Mouse (Mus musculus): Measurements from ENCODE around the gene Zc3h18. TPM values are rescaled to one million over a fixed set of nuclear protein-coding genes. Genes with fewer than 3 reads are reported as not detected.

Zc3h18 gene
- polyA plus RNA-seq, 1 experiment from 2014 or later, result 45.8 TPM

DNA sequence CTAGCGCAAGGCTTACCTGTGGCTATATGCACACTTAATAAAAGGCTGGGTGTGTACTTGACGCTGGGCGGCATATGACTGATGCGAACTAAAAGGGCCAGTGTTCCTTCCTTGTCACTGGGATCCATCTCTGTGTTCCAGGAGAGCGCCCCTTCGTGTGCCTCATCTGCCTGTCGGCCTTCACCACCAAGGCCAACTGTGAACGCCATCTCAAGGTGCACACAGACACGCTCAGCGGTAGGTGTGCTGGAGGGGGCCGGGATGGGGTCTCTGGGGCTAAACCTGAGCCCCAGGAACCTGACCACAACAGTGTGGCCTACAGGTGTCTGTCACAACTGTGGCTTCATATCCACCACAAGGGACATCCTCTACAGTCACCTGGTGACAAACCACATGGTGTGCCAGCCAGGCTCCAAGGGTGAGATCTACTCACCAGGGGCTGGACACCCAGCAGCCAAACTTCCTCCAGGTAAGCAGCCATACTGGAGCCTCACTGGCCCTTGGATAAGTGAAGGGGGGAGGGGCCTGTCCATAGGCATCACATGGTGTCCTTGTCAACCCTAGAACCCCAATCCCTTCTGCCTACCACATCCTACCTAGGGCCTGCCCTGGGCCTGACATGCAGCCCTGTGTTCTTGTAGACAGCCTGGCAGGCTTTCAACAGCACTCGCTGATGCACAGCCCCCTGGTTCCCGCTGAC is 41.5 kb upstream of the Zc3h18 start:
- Histone ChIP-seq H3K4me1 (ENCODE audit: control insufficient read depth, insufficient read depth, low read length) (peaks cover 9% of the 10 kb centered on the region), H3K4me3 (ENCODE audit: low read depth, low read length) (no peak overlapping the region), H3K4me2 (ENCODE audit: low read depth, severe bottlenecking) (no peak overlapping the region), H3K9me3 (ENCODE audit: control insufficient read depth, low read length) (no peaks in the 10 kb centered on the region), H3K27ac (replicated peaks; ENCODE audit: low read depth, low read length) (no peak overlapping the region), H3K36me3 (ENCODE audit: control insufficient read depth, insufficient read depth, low read length) (peaks cover 31% of the 10 kb centered on the region), H3K27me3 (ENCODE audit: control insufficient read depth, insufficient read depth, low read length) (peaks cover 39% of the 10 kb centered on the region), H3K9ac (ENCODE audit: low read length) (no peak overlapping the region)
- WGBS, result 86% methylated on average over 13 of the region's 13 CpGs
- ATAC-seq (ENCODE audit: insufficient number of reproducible peaks, low FRiP score, low TSS enrichment, low read depth) (0 out of 2 replicates have a peak, but pooled peaks have one; percentile 5), DNase-seq (ENCODE audit: low spot score) (no peak)

DNA sequence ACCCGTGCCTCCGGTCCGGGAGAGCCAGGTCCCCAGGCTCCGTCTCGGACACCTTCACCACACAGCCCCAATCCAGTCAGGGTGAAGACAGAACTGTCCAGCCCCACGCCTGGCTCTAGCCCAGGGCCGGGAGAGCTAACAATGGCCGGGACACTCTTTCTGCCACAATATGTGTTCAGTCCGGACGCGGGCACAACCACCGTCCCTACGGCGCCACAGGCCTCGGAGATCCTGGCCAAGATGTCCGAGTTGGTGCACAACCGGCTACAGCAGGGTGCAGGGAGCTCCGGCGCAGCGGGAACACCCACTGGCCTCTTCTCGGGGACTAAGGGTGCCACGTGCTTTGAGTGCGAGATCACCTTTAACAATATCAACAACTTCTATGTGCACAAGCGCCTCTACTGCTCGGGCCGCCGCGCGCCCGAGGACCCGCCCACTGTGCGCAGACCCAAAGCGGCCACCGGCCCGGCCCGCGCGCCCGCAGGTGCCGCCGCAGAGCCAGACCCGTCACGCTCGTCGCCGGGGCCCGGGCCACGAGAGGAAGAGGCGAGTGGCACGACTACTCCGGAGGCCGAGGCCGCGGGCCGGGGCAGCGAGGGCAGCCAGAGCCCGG is 40.7 kb upstream of the Zc3h18 start:
- DNase-seq (ENCODE audit: low spot score) (peak; percentile 41), ATAC-seq (ENCODE audit: insufficient number of reproducible peaks, low FRiP score, low TSS enrichment, low read depth) (peak; percentile 22; the same call in 1 of the 2 replicates)
- WGBS, result 12% methylated on average over 56 of the region's 57 CpGs
- H3K4me3 ChIP-seq (ENCODE audit: low read depth, low read length), result peak overlapping the region; percentile 58
- H3K9me3 ChIP-seq (ENCODE audit: control insufficient read depth, low read length), result no peaks in the 10 kb centered on the region
- H3K4me1 ChIP-seq (ENCODE audit: control insufficient read depth, insufficient read depth, low read length), result peaks cover 9% of the 10 kb centered on the region
- peak overlapping the region; percentile 86 for H3K4me2 ChIP-seq (ENCODE audit: low read depth, severe bottlenecking)
- H3K27me3 ChIP-seq (ENCODE audit: control insufficient read depth, insufficient read depth, low read length), result peaks cover 39% of the 10 kb centered on the region
- peaks cover 29% of the 10 kb centered on the region for H3K36me3 ChIP-seq (ENCODE audit: control insufficient read depth, insufficient read depth, low read length)
- no peak overlapping the region for H3K27ac ChIP-seq (replicated peaks; ENCODE audit: low read depth, low read length)
- H3K9ac ChIP-seq (ENCODE audit: low read length), result peak overlapping the region; percentile 38

DNA sequence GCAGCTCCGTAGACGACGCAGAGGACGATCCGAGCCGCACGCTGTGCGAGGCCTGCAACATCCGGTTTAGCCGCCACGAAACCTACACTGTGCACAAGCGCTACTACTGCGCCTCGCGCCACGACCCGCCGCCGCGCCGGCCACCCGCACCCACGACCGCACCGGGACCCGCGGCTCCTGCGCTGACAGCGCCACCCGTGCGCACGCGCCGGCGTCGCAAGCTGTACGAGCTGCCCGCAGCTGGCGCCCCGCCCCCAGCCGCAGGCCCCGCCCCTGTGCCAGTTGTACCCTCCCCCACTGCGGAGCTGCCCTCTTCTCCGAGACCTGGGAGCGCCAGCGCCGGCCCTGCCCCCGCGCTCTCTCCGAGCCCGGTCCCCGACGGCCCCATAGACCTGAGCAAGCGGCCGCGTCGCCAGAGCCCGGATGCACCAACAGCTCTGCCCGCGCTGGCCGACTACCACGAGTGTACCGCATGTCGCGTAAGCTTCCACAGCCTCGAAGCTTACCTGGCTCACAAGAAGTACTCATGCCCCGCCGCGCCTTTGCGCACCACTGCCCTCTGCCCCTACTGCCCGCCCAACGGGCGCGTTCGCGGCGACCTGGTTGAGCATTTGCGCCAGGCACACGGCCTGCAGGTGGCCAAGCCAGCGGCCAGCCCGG is 40.0 kb upstream of the Zc3h18 start:
- ATAC-seq (ENCODE audit: insufficient number of reproducible peaks, low FRiP score, low TSS enrichment, low read depth), result peak; percentile 61

DNA sequence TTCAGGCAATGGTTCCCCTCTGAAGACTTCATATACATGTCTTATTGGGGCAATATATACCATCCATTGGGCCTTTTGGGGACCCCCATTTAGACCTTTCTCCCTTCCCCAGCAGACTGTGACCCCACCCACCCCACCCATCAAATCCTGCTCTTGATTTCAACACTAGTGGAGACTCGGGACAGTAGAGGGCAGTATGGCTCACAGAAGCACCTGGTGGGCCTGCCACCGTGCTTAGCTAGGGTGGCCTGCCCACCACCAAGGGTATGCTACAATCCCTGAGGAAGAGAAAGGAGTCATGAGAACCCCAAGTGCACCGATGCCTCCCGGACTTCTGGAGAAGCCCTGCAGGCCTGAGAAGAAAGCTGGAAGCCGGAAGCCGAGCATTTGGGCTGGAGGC is 37.6 kb upstream of the Zc3h18 start:
- peaks cover 57% of the 10 kb centered on the region for H3K27me3 ChIP-seq (ENCODE audit: control insufficient read depth, insufficient read depth, low read length)
- H3K4me3 ChIP-seq (ENCODE audit: low read depth, low read length), result no peak overlapping the region
- no peaks in the 10 kb centered on the region for H3K9me3 ChIP-seq (ENCODE audit: control insufficient read depth, low read length)
- ATAC-seq (ENCODE audit: insufficient number of reproducible peaks, low FRiP score, low TSS enrichment, low read depth), result no peak
- DNase-seq (ENCODE audit: low spot score), result no peak
- WGBS, result 47% methylated on average over 6 of the region's 6 CpGs
- H3K9ac ChIP-seq (ENCODE audit: low read length), result no peak overlapping the region
- peaks cover 13% of the 10 kb centered on the region for H3K4me1 ChIP-seq (ENCODE audit: control insufficient read depth, insufficient read depth, low read length)
- H3K36me3 ChIP-seq (ENCODE audit: control insufficient read depth, insufficient read depth, low read length), result peaks cover 29% of the 10 kb centered on the region
- no peak overlapping the region for H3K4me2 ChIP-seq (ENCODE audit: low read depth, severe bottlenecking)
- no peak overlapping the region for H3K27ac ChIP-seq (replicated peaks; ENCODE audit: low read depth, low read length)

More for the DNA sequence above, 40.0 kb upstream of the Zc3h18 start:
- peak; percentile 80 for DNase-seq (ENCODE audit: low spot score)
- Histone ChIP-seq H3K9me3 (ENCODE audit: control insufficient read depth, low read length) (no peaks in the 10 kb centered on the region), H3K4me1 (ENCODE audit: control insufficient read depth, insufficient read depth, low read length) (peaks cover 9% of the 10 kb centered on the region), H3K9ac (ENCODE audit: low read length) (peak overlapping the region; percentile 38; the same call in 1 of the 2 replicates), H3K4me2 (ENCODE audit: low read depth, severe bottlenecking) (peak overlapping the region; percentile 86), H3K36me3 (ENCODE audit: control insufficient read depth, insufficient read depth, low read length) (peaks cover 29% of the 10 kb centered on the region), H3K27me3 (ENCODE audit: control insufficient read depth, insufficient read depth, low read length) (peaks cover 39% of the 10 kb centered on the region), H3K27ac (replicated peaks; ENCODE audit: low read depth, low read length) (no peak overlapping the region), H3K4me3 (ENCODE audit: low read depth, low read length) (peak overlapping the region; percentile 58)
- WGBS, result 4% methylated on average over 50 of the region's 81 CpGs

DNA sequence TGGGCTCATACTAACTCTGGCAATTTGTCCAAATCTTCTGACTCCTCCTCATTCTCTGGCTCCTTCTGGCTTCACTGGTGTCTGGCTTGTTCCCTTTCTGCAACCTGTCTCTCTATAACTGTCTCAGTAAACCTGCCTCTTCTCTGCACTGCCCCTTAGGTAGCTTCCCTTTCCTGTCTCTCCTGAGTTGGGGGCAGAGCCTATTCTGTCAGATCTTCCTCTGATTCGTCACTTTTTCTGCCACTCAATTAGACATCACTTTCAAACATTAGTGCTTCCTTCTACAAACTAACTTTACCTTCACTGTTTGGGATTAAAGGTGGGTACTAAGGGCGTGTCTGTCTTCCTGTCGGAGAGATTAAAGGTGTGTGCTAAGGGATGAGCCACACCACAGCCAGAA is 35.6 kb upstream of the Zc3h18 start:
- Histone ChIP-seq H3K4me1 (ENCODE audit: control insufficient read depth, insufficient read depth, low read length) (peaks cover 16% of the 10 kb centered on the region), H3K27me3 (ENCODE audit: control insufficient read depth, insufficient read depth, low read length) (peaks cover 48% of the 10 kb centered on the region)
- no peak for DNase-seq (ENCODE audit: low spot score)

DNA sequence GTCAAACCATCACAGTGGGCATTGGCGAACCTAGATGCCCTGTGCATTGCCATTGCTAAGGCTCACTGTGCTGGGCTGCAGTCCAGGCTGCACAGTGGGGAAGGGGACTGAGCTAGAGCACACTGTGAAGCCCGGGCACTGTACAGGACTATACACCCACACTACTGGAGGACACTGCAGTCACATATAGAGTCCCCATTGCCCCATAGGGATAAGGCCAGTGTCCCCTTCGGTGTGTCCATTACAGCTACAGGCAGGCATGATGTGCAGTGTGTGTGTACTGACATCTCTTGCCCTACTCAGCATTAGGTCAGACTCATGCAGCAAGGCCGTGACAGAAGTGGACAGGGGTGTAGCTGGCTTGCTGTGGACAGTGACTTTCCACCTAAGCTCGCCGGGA is 34.6 kb upstream of the Zc3h18 start:
- ATAC-seq (ENCODE audit: insufficient number of reproducible peaks, low FRiP score, low TSS enrichment, low read depth) (no peak), DNase-seq (ENCODE audit: low spot score) (no peak)
- Histone ChIP-seq H3K4me1 (ENCODE audit: control insufficient read depth, insufficient read depth, low read length) (peaks cover 7% of the 10 kb centered on the region), H3K9ac (ENCODE audit: low read length) (no peak overlapping the region), H3K4me2 (ENCODE audit: low read depth, severe bottlenecking) (no peak overlapping the region), H3K27me3 (ENCODE audit: control insufficient read depth, insufficient read depth, low read length) (peaks cover 38% of the 10 kb centered on the region), H3K27ac (replicated peaks; ENCODE audit: low read depth, low read length) (no peak overlapping the region), H3K4me3 (ENCODE audit: low read depth, low read length) (no peak overlapping the region), H3K9me3 (ENCODE audit: control insufficient read depth, low read length) (no peaks in the 10 kb centered on the region), H3K36me3 (ENCODE audit: control insufficient read depth, insufficient read depth, low read length) (peaks cover 6% of the 10 kb centered on the region)
- 84% methylated on average over 6 of the region's 6 CpGs for WGBS

More for the DNA sequence above, 35.6 kb upstream of the Zc3h18 start:
- no peak overlapping the region for H3K4me3 ChIP-seq (ENCODE audit: low read depth, low read length)
- H3K9me3 ChIP-seq (ENCODE audit: control insufficient read depth, low read length), result no peaks in the 10 kb centered on the region
- no peak overlapping the region for H3K27ac ChIP-seq (replicated peaks; ENCODE audit: low read depth, low read length)
- H3K36me3 ChIP-seq (ENCODE audit: control insufficient read depth, insufficient read depth, low read length), result peaks cover 13% of the 10 kb centered on the region
- 89% methylated on average over 3 of the region's 3 CpGs for WGBS
- H3K9ac ChIP-seq (ENCODE audit: low read length), result no peak overlapping the region
- ATAC-seq (ENCODE audit: insufficient number of reproducible peaks, low FRiP score, low TSS enrichment, low read depth), result no peak
- no peak overlapping the region for H3K4me2 ChIP-seq (ENCODE audit: low read depth, severe bottlenecking)

DNA sequence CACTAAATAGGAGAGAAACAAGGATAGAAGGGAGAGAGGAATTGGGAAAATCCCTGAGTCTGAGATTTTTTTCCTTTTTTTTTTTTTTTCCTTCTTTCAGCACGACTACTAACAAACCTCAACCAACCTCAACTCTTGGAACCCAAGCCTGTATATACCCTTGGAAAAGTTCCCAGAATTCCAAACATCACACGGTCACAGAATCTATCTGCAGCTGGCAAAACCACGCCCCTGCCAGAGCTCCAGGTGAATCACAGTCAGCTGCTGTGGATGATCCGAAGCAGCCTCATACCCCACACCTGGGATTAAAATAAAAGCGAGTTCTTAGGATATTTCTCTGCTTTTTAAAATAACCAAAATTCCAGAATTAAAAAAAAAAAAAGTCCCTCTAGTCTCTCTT is 34.0 kb upstream of the Zc3h18 start:
- Histone ChIP-seq H3K36me3 (ENCODE audit: control insufficient read depth, insufficient read depth, low read length) (peaks cover under 1% of the 10 kb centered on the region; the same call in 1 of the 2 replicates), H3K27ac (replicated peaks; ENCODE audit: low read depth, low read length) (no peak overlapping the region), H3K4me2 (ENCODE audit: low read depth, severe bottlenecking) (no peak overlapping the region), H3K4me1 (ENCODE audit: control insufficient read depth, insufficient read depth, low read length) (peaks cover 7% of the 10 kb centered on the region; the same call in 1 of the 2 replicates), H3K9me3 (ENCODE audit: control insufficient read depth, low read length) (no peaks in the 10 kb centered on the region), H3K9ac (ENCODE audit: low read length) (no peak overlapping the region), H3K4me3 (ENCODE audit: low read depth, low read length) (no peak overlapping the region), H3K27me3 (ENCODE audit: control insufficient read depth, insufficient read depth, low read length) (peaks cover 32% of the 10 kb centered on the region)
- 56% methylated on average over 5 of the region's 5 CpGs for WGBS
- DNase-seq (ENCODE audit: low spot score) (no peak), ATAC-seq (ENCODE audit: insufficient number of reproducible peaks, low FRiP score, low TSS enrichment, low read depth) (no peak)

DNA sequence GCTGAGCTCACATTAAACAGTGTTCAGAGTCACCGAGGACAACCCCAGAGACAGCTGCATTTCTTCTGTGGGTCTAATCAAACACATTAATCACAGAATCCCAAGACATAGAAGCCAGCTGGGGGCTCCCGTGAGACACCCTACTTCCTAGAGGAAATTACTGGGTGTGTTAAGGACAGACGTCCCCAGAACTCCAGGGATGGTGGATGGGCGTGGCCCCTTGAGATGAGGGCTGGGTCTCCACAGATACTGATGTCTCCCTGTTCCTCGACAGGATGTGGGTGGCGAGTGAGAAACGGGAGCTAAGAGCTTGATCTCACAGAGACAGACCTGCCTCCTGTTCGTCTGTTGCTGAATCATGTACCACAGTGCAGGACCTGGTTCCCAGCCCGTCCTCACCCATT is 33.6 kb upstream of the Zc3h18 start:
- Histone ChIP-seq H3K27me3 (ENCODE audit: control insufficient read depth, insufficient read depth, low read length) (peaks cover 27% of the 10 kb centered on the region), H3K27ac (replicated peaks; ENCODE audit: low read depth, low read length) (no peak overlapping the region), H3K9ac (ENCODE audit: low read length) (no peak overlapping the region), H3K9me3 (ENCODE audit: control insufficient read depth, low read length) (no peaks in the 10 kb centered on the region), H3K36me3 (ENCODE audit: control insufficient read depth, insufficient read depth, low read length) (no peaks in the 10 kb centered on the region), H3K4me3 (ENCODE audit: low read depth, low read length) (no peak overlapping the region), H3K4me2 (ENCODE audit: low read depth, severe bottlenecking) (no peak overlapping the region), H3K4me1 (ENCODE audit: control insufficient read depth, insufficient read depth, low read length) (peaks cover 7% of the 10 kb centered on the region; the same call in 1 of the 2 replicates)
- DNase-seq (ENCODE audit: low spot score), result no peak
- WGBS, result 6% methylated on average over 9 of the region's 9 CpGs
- no peak for ATAC-seq (ENCODE audit: insufficient number of reproducible peaks, low FRiP score, low TSS enrichment, low read depth)

All from limb, embryonic 11.5 days (tissue).